Mouse (Mus musculus): ENCODE data around the gene Runx2. TPM values are rescaled to one million over a fixed set of nuclear protein-coding genes. Genes with fewer than 3 reads are reported as not detected.

Runx2 gene
- polyA plus RNA-seq, 1 experiment from 2014 or later = 2.2 TPM

DNA sequence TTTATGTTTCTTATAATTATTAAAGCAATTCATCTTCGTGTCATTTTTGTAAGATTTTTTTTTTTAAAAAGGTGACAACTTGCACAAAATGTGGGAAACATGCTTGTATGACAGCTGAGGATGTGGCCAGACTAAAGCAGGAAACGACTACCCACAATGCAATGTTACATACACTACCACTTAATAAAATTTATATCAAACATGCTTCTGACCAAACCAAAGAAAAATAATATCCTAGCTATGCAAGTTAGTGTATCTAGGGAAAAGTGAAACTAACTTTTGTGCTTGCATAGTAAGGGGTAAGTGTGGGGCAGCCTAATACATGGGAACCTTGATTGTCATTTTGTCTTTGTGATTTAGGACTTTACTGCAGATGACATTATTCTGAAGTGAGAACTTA, 4.2 kb upstream of the Runx2 start:
- Histone ChIP-seq H3K4me1 (replicated peaks; ENCODE audit: control insufficient read depth, insufficient read depth, low read length) (no peaks in the 10 kb centered on the region), H3K9ac (ENCODE audit: low read length) (no peak overlapping the region), H3K4me3 (ENCODE audit: low read depth, low read length) (no peak overlapping the region), H3K4me2 (ENCODE audit: low read depth, low read length, severe bottlenecking) (no peak overlapping the region), H3K36me3 (ENCODE audit: control insufficient read depth, insufficient read depth, low read length) (no peaks in the 10 kb centered on the region), H3K9me3 (ENCODE audit: control insufficient read depth, low read length) (no peaks in the 10 kb centered on the region), H3K27me3 (ENCODE audit: control insufficient read depth, insufficient read depth, low read length) (no peaks in the 10 kb centered on the region), H3K27ac (ENCODE audit: low read depth, low read length) (no peak overlapping the region)
- ATAC-seq (replicated peaks; ENCODE audit: low FRiP score) = no peak
- no peak for DNase-seq (ENCODE audit: low spot score)
- WGBS = 89% methylated on average over 2 of the region's 2 CpGs

- Histone ChIP-seq H3K27ac (ENCODE audit: low read depth, low read length) (no peak overlapping the region), H3K4me2 (ENCODE audit: low read depth, low read length, severe bottlenecking) (no peak overlapping the region), H3K9ac (ENCODE audit: low read length) (no peak overlapping the region), H3K27me3 (ENCODE audit: control insufficient read depth, insufficient read depth, low read length) (no peaks in the 10 kb centered on the region), H3K4me1 (replicated peaks; ENCODE audit: control insufficient read depth, insufficient read depth, low read length) (no peaks in the 10 kb centered on the region), H3K4me3 (ENCODE audit: low read depth, low read length) (no peak overlapping the region), H3K9me3 (ENCODE audit: control insufficient read depth, low read length) (no peaks in the 10 kb centered on the region), H3K36me3 (ENCODE audit: control insufficient read depth, insufficient read depth, low read length) (no peaks in the 10 kb centered on the region)
- no peak for ATAC-seq (replicated peaks; ENCODE audit: low FRiP score)
- 95% methylated on average over 1 of the region's 1 CpGs for WGBS
- DNase-seq (ENCODE audit: low spot score) = no peak
Observed at GRCm38 (mm10) chr17:44807031-44807430, 7.6 kb downstream of the Runx2 start.

- 49% methylated on average over 3 of the region's 3 CpGs for WGBS
- Histone ChIP-seq H3K27me3 (ENCODE audit: control insufficient read depth, insufficient read depth, low read length) (no peaks in the 10 kb centered on the region), H3K4me3 (ENCODE audit: low read depth, low read length) (no peak overlapping the region), H3K36me3 (ENCODE audit: control insufficient read depth, insufficient read depth, low read length) (no peaks in the 10 kb centered on the region), H3K9me3 (ENCODE audit: control insufficient read depth, low read length) (no peaks in the 10 kb centered on the region), H3K9ac (ENCODE audit: low read length) (no peak overlapping the region), H3K4me1 (replicated peaks; ENCODE audit: control insufficient read depth, insufficient read depth, low read length) (no peaks in the 10 kb centered on the region), H3K4me2 (ENCODE audit: low read depth, low read length, severe bottlenecking) (no peak overlapping the region), H3K27ac (ENCODE audit: low read depth, low read length) (no peak overlapping the region)
- no peak for ATAC-seq (replicated peaks; ENCODE audit: low FRiP score)
- no peak for DNase-seq (ENCODE audit: low spot score)
Observed at GRCm38 (mm10) chr17:44797331-44797730, 17.3 kb downstream of the Runx2 start.

- DNase-seq (ENCODE audit: low spot score) = no peak
- Histone ChIP-seq H3K4me3 (ENCODE audit: low read depth, low read length) (no peak overlapping the region), H3K4me1 (replicated peaks; ENCODE audit: control insufficient read depth, insufficient read depth, low read length) (no peaks in the 10 kb centered on the region), H3K27ac (ENCODE audit: low read depth, low read length) (no peak overlapping the region), H3K4me2 (ENCODE audit: low read depth, low read length, severe bottlenecking) (no peak overlapping the region), H3K9ac (ENCODE audit: low read length) (no peak overlapping the region), H3K27me3 (ENCODE audit: control insufficient read depth, insufficient read depth, low read length) (no peaks in the 10 kb centered on the region), H3K36me3 (ENCODE audit: control insufficient read depth, insufficient read depth, low read length) (no peaks in the 10 kb centered on the region), H3K9me3 (ENCODE audit: control insufficient read depth, low read length) (no peaks in the 10 kb centered on the region; the same call in 1 of the 2 replicates)
- ATAC-seq (replicated peaks; ENCODE audit: low FRiP score) = no peak
- 95% methylated on average over 12 of the region's 12 CpGs for WGBS
Observed at GRCm38 (mm10) chr17:44792218-44792917, 22.2 kb downstream of the Runx2 start.

DNA sequence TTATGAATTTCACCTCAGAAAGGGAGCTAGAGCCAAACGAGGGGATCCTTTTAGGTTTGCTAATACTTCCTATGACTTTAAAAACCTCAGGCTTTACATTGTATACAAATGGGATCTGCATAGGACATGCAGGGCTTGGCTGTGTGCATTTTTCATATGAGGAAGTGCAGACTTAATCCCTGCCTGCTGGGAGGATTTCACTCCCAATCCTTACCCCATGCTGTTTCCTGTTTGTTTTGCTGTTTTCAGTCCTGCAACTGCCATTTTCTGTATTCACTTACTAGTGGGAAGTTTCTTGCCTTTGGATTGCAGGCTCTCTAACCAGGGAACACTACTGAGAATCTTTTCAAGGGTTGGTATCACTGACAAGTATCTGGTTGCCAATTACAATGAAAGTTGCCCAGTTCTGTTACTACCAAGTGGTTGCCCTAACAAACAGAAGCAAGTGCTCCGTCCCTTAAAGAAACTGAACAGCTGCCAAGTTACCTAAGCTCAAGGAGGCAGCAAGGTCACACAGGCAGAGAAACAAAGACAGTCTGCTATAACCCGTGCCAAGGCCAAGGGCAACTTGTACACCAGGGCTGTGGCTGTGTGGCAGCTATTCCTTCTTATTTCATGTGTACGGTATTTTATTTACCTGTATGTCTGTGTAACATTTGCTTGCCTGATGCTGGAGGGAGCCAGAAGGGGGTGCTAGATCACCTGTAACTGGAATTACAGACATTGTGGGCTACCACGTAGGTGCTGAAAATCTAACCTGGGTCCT, 25.4 kb downstream of the Runx2 start:
- WGBS = 58% methylated on average over 5 of the region's 5 CpGs
- Histone ChIP-seq H3K4me2 (ENCODE audit: low read depth, low read length, severe bottlenecking) (no peak overlapping the region), H3K27me3 (ENCODE audit: control insufficient read depth, insufficient read depth, low read length) (no peaks in the 10 kb centered on the region), H3K4me1 (replicated peaks; ENCODE audit: control insufficient read depth, insufficient read depth, low read length) (no peaks in the 10 kb centered on the region), H3K27ac (ENCODE audit: low read depth, low read length) (no peak overlapping the region), H3K9ac (ENCODE audit: low read length) (no peak overlapping the region), H3K9me3 (ENCODE audit: control insufficient read depth, low read length) (no peaks in the 10 kb centered on the region; the same call in 1 of the 2 replicates), H3K4me3 (ENCODE audit: low read depth, low read length) (no peak overlapping the region), H3K36me3 (ENCODE audit: control insufficient read depth, insufficient read depth, low read length) (no peaks in the 10 kb centered on the region)
- ATAC-seq (replicated peaks; ENCODE audit: low FRiP score) (no peak), DNase-seq (ENCODE audit: low spot score) (no peak)

DNA sequence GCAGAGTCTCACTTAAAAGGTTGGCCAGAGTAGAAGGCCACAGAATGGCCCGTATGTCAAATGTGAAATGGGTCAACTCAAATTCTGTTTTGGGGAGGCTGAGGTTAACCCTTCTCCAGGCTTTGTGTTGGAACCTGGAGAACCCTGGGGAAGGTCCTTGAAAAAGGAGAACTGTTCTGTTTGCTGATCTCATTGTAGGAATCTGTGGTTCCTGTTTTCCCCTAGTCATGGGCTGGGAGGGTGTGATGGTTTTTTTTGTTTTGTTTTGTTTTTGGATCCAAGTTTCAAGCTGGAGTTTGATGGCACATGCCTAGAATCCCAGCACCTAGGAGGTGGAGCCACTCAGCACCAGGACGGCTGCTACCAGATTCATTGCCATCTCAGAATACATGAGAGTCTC, 31.5 kb downstream of the Runx2 start:
- H3K9me3 ChIP-seq (ENCODE audit: control insufficient read depth, low read length) = no peaks in the 10 kb centered on the region
- H3K9ac ChIP-seq (ENCODE audit: low read length) = no peak overlapping the region
- no peak overlapping the region for H3K4me2 ChIP-seq (ENCODE audit: low read depth, low read length, severe bottlenecking)
- no peak for ATAC-seq (replicated peaks; ENCODE audit: low FRiP score)
- 87% methylated on average over 2 of the region's 2 CpGs for WGBS
- H3K27ac ChIP-seq (ENCODE audit: low read depth, low read length) = no peak overlapping the region
- H3K4me1 ChIP-seq (replicated peaks; ENCODE audit: control insufficient read depth, insufficient read depth, low read length) = no peaks in the 10 kb centered on the region; the same call in 1 of the 2 replicates
- no peaks in the 10 kb centered on the region for H3K36me3 ChIP-seq (ENCODE audit: control insufficient read depth, insufficient read depth, low read length)
- no peak for DNase-seq (ENCODE audit: low spot score)
- no peak overlapping the region for H3K4me3 ChIP-seq (ENCODE audit: low read depth, low read length)
- H3K27me3 ChIP-seq (ENCODE audit: control insufficient read depth, insufficient read depth, low read length) = no peaks in the 10 kb centered on the region

DNA sequence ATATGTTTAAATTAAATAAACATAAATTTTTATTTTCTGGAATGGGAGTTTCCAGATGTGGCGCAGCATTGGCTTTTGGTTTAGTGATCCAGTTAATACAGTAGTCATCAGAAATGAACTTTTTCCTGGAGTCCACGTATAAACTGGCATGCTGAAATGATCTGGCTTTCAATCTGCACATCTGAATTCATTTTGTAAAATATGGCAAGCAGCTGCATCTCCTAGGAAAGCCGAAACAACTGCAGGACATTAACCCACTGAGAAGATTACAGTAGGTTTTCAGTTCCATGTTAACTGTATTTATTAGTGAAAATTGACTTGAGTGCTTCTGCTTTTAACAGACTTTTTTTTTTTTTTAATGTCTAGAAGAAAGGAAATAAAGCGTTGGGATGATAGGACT, 32.2 kb downstream of the Runx2 start:
- H3K36me3 ChIP-seq (ENCODE audit: control insufficient read depth, insufficient read depth, low read length) = no peaks in the 10 kb centered on the region
- no peak overlapping the region for H3K27ac ChIP-seq (ENCODE audit: low read depth, low read length)
- WGBS = 88% methylated on average over 4 of the region's 4 CpGs
- no peak for DNase-seq (ENCODE audit: low spot score)
- H3K4me3 ChIP-seq (ENCODE audit: low read depth, low read length) = no peak overlapping the region
- no peaks in the 10 kb centered on the region; the same call in 1 of the 2 replicates for H3K4me1 ChIP-seq (replicated peaks; ENCODE audit: control insufficient read depth, insufficient read depth, low read length)
- no peak overlapping the region for H3K4me2 ChIP-seq (ENCODE audit: low read depth, low read length, severe bottlenecking)
- no peaks in the 10 kb centered on the region for H3K9me3 ChIP-seq (ENCODE audit: control insufficient read depth, low read length)
- no peak overlapping the region for H3K9ac ChIP-seq (ENCODE audit: low read length)
- no peak for ATAC-seq (replicated peaks; ENCODE audit: low FRiP score)
- H3K27me3 ChIP-seq (ENCODE audit: control insufficient read depth, insufficient read depth, low read length) = no peaks in the 10 kb centered on the region

DNA sequence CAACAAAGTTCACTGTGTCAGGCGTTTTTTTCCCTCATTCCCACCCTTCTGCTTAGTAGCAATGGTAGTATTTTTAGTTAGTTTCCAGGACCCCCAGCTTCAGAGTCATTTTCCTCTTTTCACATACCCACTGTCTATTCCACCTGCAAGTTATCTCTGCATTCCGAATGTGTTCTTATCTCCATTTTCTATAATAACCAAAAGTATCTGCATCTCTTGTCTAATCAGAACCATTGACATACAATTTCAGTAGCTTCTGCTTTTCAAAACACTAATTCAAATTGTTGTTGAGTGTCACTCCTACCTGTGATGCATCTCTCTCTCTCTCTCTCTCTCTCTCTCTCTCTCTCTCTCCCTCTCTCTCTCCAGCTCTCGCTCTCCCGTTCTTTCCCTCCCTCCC, 34.2 kb downstream of the Runx2 start:
- no peak for ATAC-seq (replicated peaks; ENCODE audit: low FRiP score)
- Histone ChIP-seq H3K27me3 (ENCODE audit: control insufficient read depth, insufficient read depth, low read length) (no peaks in the 10 kb centered on the region), H3K9ac (ENCODE audit: low read length) (no peak overlapping the region), H3K4me1 (replicated peaks; ENCODE audit: control insufficient read depth, insufficient read depth, low read length) (no peaks in the 10 kb centered on the region; the same call in 1 of the 2 replicates), H3K36me3 (ENCODE audit: control insufficient read depth, insufficient read depth, low read length) (no peaks in the 10 kb centered on the region), H3K4me3 (ENCODE audit: low read depth, low read length) (no peak overlapping the region), H3K27ac (ENCODE audit: low read depth, low read length) (no peak overlapping the region), H3K9me3 (ENCODE audit: control insufficient read depth, low read length) (no peaks in the 10 kb centered on the region), H3K4me2 (ENCODE audit: low read depth, low read length, severe bottlenecking) (no peak overlapping the region)
- no peak for DNase-seq (ENCODE audit: low spot score)
- 77% methylated on average over 4 of the region's 4 CpGs for WGBS
